Mouse (Mus musculus): Measurements from ENCODE around the gene E130218I03Rik.

E130218I03Rik gene

GRCm38 (mm10) chr4:134243516-134244250 lies at the start of gene E130218I03Rik:
E130218I03Rik (plus strand) TSS chr4:134243662.
- in situ Hi-C loops (cut with MboI, MseI) = no loop called here

- in situ Hi-C loops (cut with MboI, MseI) = no loop called here
Measured at GRCm38 (mm10) chr4:134199371-134199770, 44.1 kb upstream of the E130218I03Rik start.

- in situ Hi-C loops (cut with MboI, MseI) = no loop called here
Measured at GRCm38 (mm10) chr4:134202904-134203303, 40.6 kb upstream of the E130218I03Rik start, which contains the start of gene Gm7534. Gm7534 (minus strand) TSS chr4:134203004.

- in situ Hi-C loops (cut with MboI, MseI) = no loop called here
Measured at GRCm38 (mm10) chr4:134203340-134203896, 40.0 kb upstream of the E130218I03Rik start.

- in situ Hi-C loops (cut with MboI, MseI) = no loop called here
Measured at GRCm38 (mm10) chr4:134206488-134207053, 36.9 kb upstream of the E130218I03Rik start.

GRCm38 (mm10) chr4:134222793-134223600 lies 20.5 kb upstream of the E130218I03Rik start:
- in situ Hi-C loops (cut with MboI, MseI) = no loop called here

- in situ Hi-C loops (cut with MboI, MseI) = no loop called here
Measured at GRCm38 (mm10) chr4:134227194-134227593, 16.3 kb upstream of the E130218I03Rik start, which contains the start of gene Catsper4. Catsper4 (minus strand) TSS chr4:134227383.

- in situ Hi-C loops (cut with MboI, MseI) = no loop called here
Measured at GRCm38 (mm10) chr4:134230431-134230830, 13.0 kb upstream of the E130218I03Rik start.

- in situ Hi-C loops (cut with MboI, MseI) = no loop called here
Measured at GRCm38 (mm10) chr4:134234876-134235275, 8.6 kb upstream of the E130218I03Rik start.

GRCm38 (mm10) chr4:134237582-134238278 lies 5.7 kb upstream of the E130218I03Rik start:
- in situ Hi-C loops (cut with MboI, MseI) = no loop called here

GRCm38 (mm10) chr4:134238279-134238651 lies 5.2 kb upstream of the E130218I03Rik start, which contains the start of gene Cnksr1:
Cnksr1 (minus strand) TSS chr4:134238399.
- in situ Hi-C loops (cut with MboI, MseI) = no loop called here

GRCm38 (mm10) chr4:134238686-134239085 lies 4.8 kb upstream of the E130218I03Rik start:
- in situ Hi-C loops (cut with MboI, MseI) = no loop called here

- in situ Hi-C loops (cut with MboI, MseI) = loop anchor here (5.0 kb wide), 1 partner anchor 47 kb away; no protein-coding TSS in a partner anchor
Measured at GRCm38 (mm10) chr4:134245148-134245843, 1.8 kb downstream of the E130218I03Rik start, which contains the start of gene Zfp593. Zfp593 (minus strand) TSS chr4:134245592.

- in situ Hi-C loops (cut with MboI, MseI) = loop anchor here (5.0 kb wide), 1 partner anchor 46 kb away; no protein-coding TSS in a partner anchor
Measured at GRCm38 (mm10) chr4:134246256-134246655, 2.8 kb downstream of the E130218I03Rik start.

GRCm38 (mm10) chr4:134246719-134247258 lies 3.3 kb downstream of the E130218I03Rik start, which contains the start of gene Gm30191:
Gm30191 (plus strand) TSS chr4:134246935.
- in situ Hi-C loops (cut with MboI, MseI) = loop anchor here (5.0 kb wide), 1 partner anchor 46 kb away; no protein-coding TSS in a partner anchor

- in situ Hi-C loops (cut with MboI, MseI) = loop anchor here (5.0 kb wide), 1 partner anchor 43 kb away; no protein-coding TSS in a partner anchor
Measured at GRCm38 (mm10) chr4:134249651-134250050, 6.2 kb downstream of the E130218I03Rik start.

GRCm38 (mm10) chr4:134250116-134250929 lies 6.9 kb downstream of the E130218I03Rik start:
- in situ Hi-C loops (cut with MboI, MseI) = no loop called here

GRCm38 (mm10) chr4:134250930-134251240 lies 7.4 kb downstream of the E130218I03Rik start:
- in situ Hi-C loops (cut with MboI, MseI) = no loop called here

Measured in T-helper 1 cell (primary cell).